9 mouse cellular contexts compared by ENCODE assay signal in genomic region chr4:120404778-120405143, GRCm38 (mm10). TPM values are rescaled to one million over a fixed set of nuclear protein-coding genes. Genes with fewer than 3 reads are reported as not detected.
DNase-seq lines count a peak whose midpoint lies in the region; ATAC-seq lines count a peak whose summit lies in the region.
"Had no signal": no experiment of that assay in that cellular context is flagged by ENCODE, and none has a peak within 500 bp of the region (broad histone marks: within the 10 kb centered on the region; RNA-seq: fewer than 3 reads in every experiment).

No protein-coding gene starts in this region.

- 11% methylated on average over 15 of the region's 21 CpGs for WGBS in liver, embryonic 12.5 days (ENCODE audit: insufficient replicate concordance)

- H3K4me3 ChIP-seq in liver, embryonic 12.5 days = peak overlapping the region; percentile 98

- no peaks in the 10 kb centered on the region for H3K9me3 ChIP-seq in liver, embryonic 12.5 days (replicated peaks)

- H3K36me3 ChIP-seq in liver, embryonic 12.5 days = no peaks in the 10 kb centered on the region
- H3K36me3 ChIP-seq: G1E had no signal

- H3K4me1 ChIP-seq in liver, embryonic 12.5 days = peaks cover 63% of the 10 kb centered on the region

- no peak for ATAC-seq in liver, embryonic 12.5 days
- ATAC-seq in erythroid progenitor cell, adult 5-6 weeks (replicated peaks; ENCODE audit: low FRiP score, poor library complexity, severe bottlenecking) = no peak

- peaks cover 8% of the 10 kb centered on the region for H3K27me3 ChIP-seq in liver, embryonic 12.5 days (replicated peaks)

- peak overlapping the region; percentile 98 for H3K9ac ChIP-seq in liver, embryonic 12.5 days

- peak overlapping the region; percentile 87 for H3K4me2 ChIP-seq in liver, embryonic 12.5 days

- H3K27ac ChIP-seq in liver, embryonic 12.5 days = peak overlapping the region; percentile 89

- peak; percentile 15 for DNase-seq in gastrocnemius, adult 18-20 months (ENCODE audit: low spot score)
- DNase-seq in gastrocnemius, postnatal 25 days = no peak
- DNase-seq in right cerebral cortex, adult 2 months (ENCODE audit: low spot score in 2 of 2) = peak; percentile 22 to 26
- DNase-seq in right cerebral cortex, postnatal 36 days (ENCODE audit: low spot score in 2 of 2) = no peak
- DNase-seq in forelimb bud, embryonic 11.5 days (ENCODE audit: low read depth, low spot score) = peak; percentile 41
- DNase-seq in embryo, embryonic 10.5 days (ENCODE audit: low spot score) = no peak

RNA-seq across cellular contexts. Expression of gene Scmh1, which starts 0.3 kb away (rescaled TPM):
- 10 to 100 TPM; 43.5 to 46.9 TPM for total RNA-seq in gastrocnemius, adult 18-20 months (2021)
- total RNA-seq in gastrocnemius, postnatal 25 days (2021) = 10 to 100 TPM; 36.4 to 39.8 TPM
- 20.0 and 21.4 TPM in 2 replicates for polyA plus RNA-seq in liver, embryonic 12.5 days (2016; fragmentation: Nextera tagmentation; extraction: Ambion mirVana)
- total RNA-seq in erythroid progenitor cell, adult 5-6 weeks (2015; ENCODE audit: low replicate concordance) = 23.9 and 31.7 TPM in 2 replicates
- total RNA-seq in erythroid progenitor cell, adult 5-6 weeks (2017; ENCODE audit: low replicate concordance) = 7.6 and 11.4 TPM in 2 replicates
- polyA plus RNA-seq: G1E had no signal

Comparison
In these comparisons a context has a peak if more than half of its experiments do, and no peak if none do; other contexts are left out.
1. DNase-seq: peak in gastrocnemius, adult 18-20 months (single experiment), right cerebral cortex, adult 2 months (2 of 2) and forelimb bud, embryonic 11.5 days (single experiment); none in gastrocnemius, postnatal 25 days (single experiment), right cerebral cortex, postnatal 36 days (0 of 2) and embryo, embryonic 10.5 days (single experiment).